Mouse (Mus musculus) testis, adult 2 months (tissue): Measurements from ENCODE around the gene Nadk2.

Experiments
- CTCF ChIP-seq: fragments of 200-500 bp; IDR thresholded peaks from 2 replicates; pipeline ENCODE4 v1.5.1; 2012; ENCODE audit warnings: low read depth, mild to moderate bottlenecking, inconsistent platforms, low read length, moderate library complexity; ENCODE audit not compliant: control insufficient read depth, insufficient read depth, insufficient replicate concordance
- POLR2A ChIP-seq: fragments of 200-500 bp; IDR thresholded peaks from 2 replicates; pipeline ENCODE4 v1.6.1; 2012; ENCODE audit warnings: low read depth, mild to moderate bottlenecking, inconsistent platforms, low read length, moderate library complexity; ENCODE audit not compliant: control insufficient read depth

DNA sequence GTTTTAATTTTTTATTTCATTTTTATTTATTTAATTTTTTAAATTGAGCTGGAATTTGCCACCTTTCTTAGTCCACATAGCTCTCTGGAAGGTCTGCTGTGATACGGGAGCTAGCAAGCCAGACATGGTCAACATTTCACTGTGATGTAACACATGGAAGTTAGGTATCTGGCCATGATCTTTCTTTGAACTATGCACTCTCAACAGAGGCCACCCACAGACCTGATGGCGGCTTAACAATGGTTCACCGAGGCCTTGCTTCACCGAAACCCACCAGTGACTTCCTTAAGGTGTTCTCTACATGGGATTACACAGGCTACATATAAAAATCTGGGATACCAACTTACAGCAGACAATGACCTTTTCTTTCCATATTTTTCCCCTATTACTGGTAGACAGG is 43.1 kb downstream of the Nadk2 start:
- TF ChIP-seq CTCF (no peak), POLR2A (no peak)
